Comparison of ENCODE assay signal across 23 mouse cellular contexts in the genomic region with DNA sequence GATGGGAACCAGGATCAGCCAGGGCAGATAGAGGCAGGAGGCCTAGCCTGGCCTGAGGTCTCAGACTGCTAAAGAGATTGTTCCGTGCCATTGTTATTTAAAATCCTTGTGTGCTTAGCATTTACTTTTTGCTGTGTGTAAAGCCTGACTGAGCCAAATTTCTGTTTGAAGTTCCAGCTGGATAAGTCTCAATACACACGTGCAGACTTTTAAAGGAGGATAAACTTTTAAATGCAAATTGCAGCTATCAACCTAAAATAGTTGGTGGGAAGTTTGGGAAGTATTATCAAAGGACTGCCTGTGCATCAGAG. TPM values are rescaled to one million over a fixed set of nuclear protein-coding genes. Genes with fewer than 3 reads are reported as not detected.
DNase-seq lines count a peak whose midpoint lies in the region; ATAC-seq and TF ChIP-seq lines count a peak whose summit lies in the region.
"Had no signal": no experiment of that assay in that cellular context is flagged by ENCODE, and none has a peak within 500 bp of the region (broad histone marks: within the 10 kb centered on the region; RNA-seq: fewer than 3 reads in every experiment).

No protein-coding gene starts in this region.

- 0 out of 2 replicates have a peak overlapping the region, but pooled peaks have one; percentile 16 for H3K9ac ChIP-seq in heart, embryonic 15.5 days
- no peak overlapping the region for H3K9ac ChIP-seq in midbrain, embryonic 13.5 days (replicated peaks)
- H3K9ac ChIP-seq in limb, embryonic 15.5 days = no peak overlapping the region
- H3K9ac ChIP-seq: hindbrain, embryonic 14.5 days; liver, embryonic 15.5 days; stomach, embryonic 15.5 days had no signal

- ATAC-seq in heart, embryonic 15.5 days (replicated peaks; ENCODE audit: insufficient number of reproducible peaks, insufficient read depth, low FRiP score, low read depth) = no peak
- ATAC-seq in midbrain, embryonic 13.5 days = no peak
- no peak for ATAC-seq in limb, embryonic 15.5 days (ENCODE audit: insufficient number of reproducible peaks, low FRiP score, low TSS enrichment, low read depth)
- ATAC-seq: CD4-positive, CD25-positive, alpha-beta regulatory T cell, adult 4 months; forebrain, embryonic 14.5 days; intestine, embryonic 16.5 days had no signal

- peaks cover 45% of the 10 kb centered on the region for H3K4me1 ChIP-seq in heart, embryonic 15.5 days (replicated peaks)
- H3K4me1 ChIP-seq in midbrain, embryonic 10.5 days = peaks cover 49% of the 10 kb centered on the region
- peaks cover 45% of the 10 kb centered on the region for H3K4me1 ChIP-seq in midbrain, embryonic 13.5 days (replicated peaks)
- H3K4me1 ChIP-seq in limb, embryonic 15.5 days = peaks cover 22% of the 10 kb centered on the region

- no peaks in the 10 kb centered on the region for H3K27me3 ChIP-seq in heart, embryonic 15.5 days
- H3K27me3 ChIP-seq in midbrain, embryonic 10.5 days (ENCODE audit: low read depth, poor library complexity, severe bottlenecking) = peaks cover 30% of the 10 kb centered on the region
- peaks cover 30% of the 10 kb centered on the region for H3K27me3 ChIP-seq in midbrain, embryonic 13.5 days
- H3K27me3 ChIP-seq in limb, embryonic 15.5 days = no peaks in the 10 kb centered on the region
- H3K27me3 ChIP-seq: liver, embryonic 15.5 days; stomach, embryonic 15.5 days had no signal

- H3K4me3 ChIP-seq in gastrocnemius, adult 2 months = no peak overlapping the region; the same call in 1 of the 2 replicates
- no peak overlapping the region for H3K4me3 ChIP-seq in heart, embryonic 15.5 days
- H3K4me3 ChIP-seq in midbrain, embryonic 10.5 days = no peak overlapping the region
- no peak overlapping the region for H3K4me3 ChIP-seq in midbrain, embryonic 13.5 days (replicated peaks)
- H3K4me3 ChIP-seq in limb, embryonic 15.5 days = no peak overlapping the region
- H3K4me3 ChIP-seq: erythroblast, embryonic 14.5 days; liver, embryonic 15.5 days; megakaryocyte, embryonic 14.5 days; stomach, embryonic 15.5 days had no signal

- no peak for DNase-seq in gastrocnemius, adult 2 months
- no peak for DNase-seq in gastrocnemius, postnatal 36 days
- no peak for DNase-seq in heart, postnatal 10 days
- no peak for DNase-seq in midbrain, embryonic 10.5 days (ENCODE audit: low spot score)
- DNase-seq in thymus, adult 18-20 months = no peak
- DNase-seq: adrenal gland, adult 8-10 months; cerebellum, adult 8-10 months; gastrocnemius, postnatal 25 days; kidney, postnatal 36 days; lung, postnatal 14 days; right cerebral cortex, postnatal 25 days; thymus, adult 2 months had no signal

- H3K27ac ChIP-seq in gastrocnemius, adult 2 months = peak overlapping the region; percentile 90
- H3K27ac ChIP-seq in heart, embryonic 15.5 days = peak overlapping the region; percentile 95
- H3K27ac ChIP-seq in midbrain, embryonic 10.5 days (replicated peaks) = 0 out of 2 replicates have a peak overlapping the region, but pooled peaks have one; percentile 61
- H3K27ac ChIP-seq in midbrain, embryonic 13.5 days = no peak overlapping the region
- peak overlapping the region; percentile 47; the same call in 1 of the 2 replicates for H3K27ac ChIP-seq in limb, embryonic 15.5 days
- H3K27ac ChIP-seq: hindbrain, embryonic 14.5 days; liver, embryonic 15.5 days; stomach, embryonic 15.5 days had no signal

- no peaks in the 10 kb centered on the region for H3K9me3 ChIP-seq in heart, embryonic 15.5 days (replicated peaks)
- peaks cover 16% of the 10 kb centered on the region for H3K9me3 ChIP-seq in midbrain, embryonic 10.5 days (replicated peaks)
- peaks cover 5% of the 10 kb centered on the region for H3K9me3 ChIP-seq in midbrain, embryonic 13.5 days
- peaks cover 6% of the 10 kb centered on the region; the same call in 1 of the 2 replicates for H3K9me3 ChIP-seq in limb, embryonic 15.5 days
- H3K9me3 ChIP-seq: stomach, embryonic 15.5 days had no signal

- WGBS in heart, embryonic 15.5 days = 18% methylated on average over 2 of the region's 2 CpGs
- 18% methylated on average over 2 of the region's 2 CpGs for WGBS in midbrain, embryonic 10.5 days
- whole genome bisulfite sequencing in midbrain, embryonic 13.5 days = 5% methylated on average over 2 of the region's 2 CpGs
- 24% methylated on average over 2 of the region's 2 CpGs for WGBS in limb, embryonic 15.5 days

- 0 out of 2 replicates have a peak, but pooled peaks cover under 1% of the 10 kb centered on the region for H3K36me3 ChIP-seq in heart, embryonic 15.5 days
- peaks cover 8% of the 10 kb centered on the region for H3K36me3 ChIP-seq in midbrain, embryonic 10.5 days
- H3K36me3 ChIP-seq in midbrain, embryonic 13.5 days = peaks cover 3% of the 10 kb centered on the region
- 0 out of 2 replicates have a peak, but pooled peaks cover 3% of the 10 kb centered on the region for H3K36me3 ChIP-seq in limb, embryonic 15.5 days
- H3K36me3 ChIP-seq: liver, embryonic 15.5 days had no signal

- no peak for TF ChIP-seq CTCF in gastrocnemius, adult 2 months (IDR thresholded peaks at IDR 0.05)

- H3K4me2 ChIP-seq in heart, embryonic 15.5 days = peak overlapping the region; percentile 49
- no peak overlapping the region for H3K4me2 ChIP-seq in midbrain, embryonic 13.5 days (replicated peaks)
- H3K4me2 ChIP-seq in limb, embryonic 15.5 days = no peak overlapping the region
- H3K4me2 ChIP-seq: hindbrain, embryonic 14.5 days; liver, embryonic 15.5 days; stomach, embryonic 15.5 days had no signal

- intact Hi-C loops in gastrocnemius, adult 2 months (cut with DNase I) = loop anchor here (5.0 to 10.0 kb wide), 2 partner anchors 94 to 321 kb away; no protein-coding TSS in a partner anchor
- intact Hi-C loops in gastrocnemius, postnatal 36 days (cut with DNase I) = loop anchor here (5.0 kb wide), 1 partner anchor 94 kb away; no protein-coding TSS in a partner anchor
- intact Hi-C loops in heart, postnatal 10 days (cut with DNase I) = loop anchor here (5.0 kb wide), 1 partner anchor 94 kb away; no protein-coding TSS in a partner anchor

RNA-seq across cellular contexts. Expression of gene Map10, which starts 3.8 kb away (rescaled TPM):
- 1 to 10 TPM; 2.1 to 3.0 TPM for total RNA-seq in gastrocnemius, adult 2 months (2021)
- 1 to 10 TPM; 1.9 to 2.3 TPM for total RNA-seq in gastrocnemius, postnatal 36 days (2021)
- polyA plus RNA-seq in heart, embryonic 15.5 days (2015; fragmentation: Nextera tagmentation; extraction: Ambion mirVana) = 6.0 and 6.6 TPM in 2 replicates
- total RNA-seq in heart, postnatal 10 days (2021) = 1 to 10 TPM; 5.8 to 6.5 TPM
- 7.8 and 8.0 TPM in 2 replicates for polyA plus RNA-seq in midbrain, embryonic 10.5 days (2016; fragmentation: Nextera tagmentation; extraction: Ambion mirVana)
- polyA plus RNA-seq in midbrain, embryonic 13.5 days (2015; fragmentation: Nextera tagmentation; extraction: Ambion mirVana) = 8.5 and 8.7 TPM in 2 replicates
- 5.4 and 5.9 TPM in 2 replicates for polyA plus RNA-seq in limb, embryonic 15.5 days (2015; fragmentation: Nextera tagmentation; extraction: Ambion mirVana)
- polyA plus RNA-seq: erythroblast, embryonic 14.5 days had no signal
